Mouse (Mus musculus): Measurements from ENCODE around the gene Cd27. TPM values are rescaled to one million over a fixed set of nuclear protein-coding genes. Genes with fewer than 3 reads are reported as not detected.

Cd27 gene
- total and polyA plus RNA-seq, 2 experiments from 2014 or later, result 0.33 TPM; not detected in 1

DNA sequence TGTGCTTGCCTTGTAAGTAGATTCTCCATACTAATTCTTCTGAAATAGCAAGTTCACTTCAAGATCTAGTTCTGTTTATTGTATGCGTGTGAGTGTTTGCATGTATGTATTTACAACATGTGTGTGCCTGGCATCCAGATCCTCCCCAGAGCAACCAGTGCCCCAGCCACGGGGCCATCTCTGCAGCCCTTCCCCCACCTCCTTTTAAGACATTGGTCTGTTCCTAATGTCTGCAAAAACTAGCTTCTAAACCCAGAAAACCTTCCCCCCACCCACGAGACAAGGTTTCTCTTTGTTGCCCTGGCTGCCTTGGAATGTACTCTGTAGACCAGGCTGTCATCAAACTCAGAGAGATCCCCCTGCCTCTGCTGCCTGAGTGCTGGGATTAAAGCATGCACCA, 14.2 kb downstream of the Cd27 start:
- H3K9me3 ChIP-seq (ENCODE audit: low read length), result no peaks in the 10 kb centered on the region
- no peaks in the 10 kb centered on the region for H3K4me1 ChIP-seq (ENCODE audit: insufficient read depth)
- H3K27me3 ChIP-seq (ENCODE audit: insufficient read depth, low read length), result no peaks in the 10 kb centered on the region
- no peak overlapping the region for H3K4me2 ChIP-seq (ENCODE audit: low read depth)
- no peaks in the 10 kb centered on the region for H3K36me3 ChIP-seq (ENCODE audit: insufficient read depth)
- no peak for ATAC-seq
- DNase-seq, result no peak
- 77% methylated on average over 3 of the region's 3 CpGs for WGBS
- H3K9ac ChIP-seq, result no peak overlapping the region
- no peak for TF ChIP-seq CTCF (IDR thresholded peaks at IDR 0.05; ENCODE audit: low read depth)
- H3K4me3 ChIP-seq (ENCODE audit: low read depth, low read length), result no peak overlapping the region
- no peak overlapping the region for H3K27ac ChIP-seq (ENCODE audit: low read depth, low read length)

DNA sequence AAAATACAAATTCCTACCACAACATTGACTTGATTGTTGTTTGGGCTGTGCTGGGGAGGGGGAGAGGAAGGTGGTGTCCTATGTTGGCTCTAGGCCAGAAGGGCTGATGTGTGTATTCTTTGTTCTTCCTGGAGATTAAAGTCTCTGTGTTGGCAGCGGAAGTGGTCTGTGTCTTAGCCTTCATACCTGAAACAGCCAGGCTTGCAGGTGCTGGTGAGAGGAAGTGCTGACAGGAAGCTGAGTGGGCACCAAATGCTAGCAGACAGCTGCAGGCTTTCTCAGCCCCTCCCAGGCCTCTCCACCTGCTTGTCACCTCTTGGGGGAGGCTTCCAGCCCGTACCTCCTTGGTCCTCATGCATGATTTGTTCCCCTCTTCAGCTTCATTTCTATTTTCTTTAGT, 14.7 kb downstream of the Cd27 start:
- Histone ChIP-seq H3K9me3 (ENCODE audit: low read length) (no peaks in the 10 kb centered on the region), H3K36me3 (ENCODE audit: insufficient read depth) (no peaks in the 10 kb centered on the region), H3K27me3 (ENCODE audit: insufficient read depth, low read length) (no peaks in the 10 kb centered on the region), H3K4me1 (ENCODE audit: insufficient read depth) (no peaks in the 10 kb centered on the region), H3K9ac (no peak overlapping the region), H3K27ac (ENCODE audit: low read depth, low read length) (no peak overlapping the region), H3K4me3 (ENCODE audit: low read depth, low read length) (no peak overlapping the region), H3K4me2 (ENCODE audit: low read depth) (no peak overlapping the region)
- WGBS, result 68% methylated on average over 2 of the region's 2 CpGs
- DNase-seq, result no peak
- TF ChIP-seq CTCF (IDR thresholded peaks at IDR 0.05; ENCODE audit: low read depth), result no peak
- no peak for ATAC-seq

DNA sequence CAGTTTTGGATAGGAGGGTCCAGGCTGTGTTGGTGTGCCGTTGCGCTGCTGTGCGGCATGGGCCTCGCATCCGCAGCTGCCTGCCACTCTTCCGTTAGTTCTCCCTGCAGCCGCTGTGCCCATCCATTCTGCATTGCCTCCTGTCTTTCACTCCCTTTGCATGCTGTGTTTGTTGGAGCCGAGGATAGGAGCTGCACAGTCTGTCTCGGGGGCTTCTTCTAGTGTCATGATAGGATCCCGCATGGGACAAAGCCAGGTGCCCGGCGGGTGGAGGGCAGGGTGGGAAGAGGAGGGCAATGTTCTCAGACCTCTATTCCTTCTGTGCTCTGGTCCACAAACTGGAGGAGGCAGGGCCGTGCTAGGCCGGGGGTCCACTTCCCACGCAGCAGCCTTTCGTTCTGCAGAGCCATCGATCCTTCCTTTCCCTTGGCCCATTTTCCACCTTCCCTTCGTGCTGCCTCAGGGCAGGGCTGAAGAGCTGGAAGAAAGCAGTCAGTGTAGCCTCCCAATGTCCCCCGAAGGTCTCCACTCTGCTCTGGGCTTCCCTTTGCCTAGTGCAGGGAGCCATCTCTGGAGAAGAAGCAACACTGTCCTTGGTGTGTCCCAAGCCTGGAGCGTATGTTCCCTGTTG, 15.6 kb downstream of the Cd27 start:
- WGBS, result 95% methylated on average over 20 of the region's 20 CpGs
- no peak overlapping the region for H3K4me3 ChIP-seq (ENCODE audit: low read depth, low read length)
- no peak for DNase-seq

DNA sequence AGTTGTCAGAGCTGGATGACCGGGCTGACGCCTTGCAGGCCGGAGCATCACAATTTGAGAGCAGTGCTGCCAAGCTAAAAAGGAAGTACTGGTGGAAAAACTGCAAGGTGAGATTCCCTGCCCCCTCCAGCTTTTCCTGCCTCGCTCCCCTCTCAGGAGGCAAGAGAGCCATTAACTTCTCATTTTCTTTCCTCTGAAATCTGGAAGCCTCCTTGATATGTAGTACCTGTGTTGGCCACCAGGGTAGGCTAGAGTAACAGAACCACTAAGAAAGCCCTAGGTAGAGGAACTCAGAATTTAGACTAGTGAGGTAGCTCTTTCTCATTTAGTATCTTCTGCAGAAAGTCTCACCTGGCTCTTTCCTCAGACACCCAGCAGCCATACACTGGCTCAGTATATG, 17.8 kb downstream of the Cd27 start:
- no peaks in the 10 kb centered on the region for H3K4me1 ChIP-seq (ENCODE audit: insufficient read depth)
- ATAC-seq (no peak), DNase-seq (peak; percentile 63)
- H3K9ac ChIP-seq, result no peak overlapping the region
- no peaks in the 10 kb centered on the region for H3K27me3 ChIP-seq (ENCODE audit: insufficient read depth, low read length)
- WGBS, result 73% methylated on average over 4 of the region's 4 CpGs
- TF ChIP-seq CTCF (IDR thresholded peaks at IDR 0.05; ENCODE audit: low read depth), result peak; percentile 83
- H3K9me3 ChIP-seq (ENCODE audit: low read length), result no peaks in the 10 kb centered on the region
- H3K4me2 ChIP-seq (ENCODE audit: low read depth), result no peak overlapping the region
- no peak overlapping the region for H3K4me3 ChIP-seq (ENCODE audit: low read depth, low read length)
- H3K36me3 ChIP-seq (ENCODE audit: insufficient read depth), result no peaks in the 10 kb centered on the region
- H3K27ac ChIP-seq (ENCODE audit: low read depth, low read length), result no peak overlapping the region

More for the DNA sequence above, 15.6 kb downstream of the Cd27 start:
- no peaks in the 10 kb centered on the region for H3K4me1 ChIP-seq (ENCODE audit: insufficient read depth)
- ATAC-seq, result no peak
- TF ChIP-seq CTCF (IDR thresholded peaks at IDR 0.05; ENCODE audit: low read depth), result no peak
- H3K27ac ChIP-seq (ENCODE audit: low read depth, low read length), result no peak overlapping the region
- H3K9me3 ChIP-seq (ENCODE audit: low read length), result no peaks in the 10 kb centered on the region
- H3K9ac ChIP-seq, result no peak overlapping the region
- no peak overlapping the region for H3K4me2 ChIP-seq (ENCODE audit: low read depth)
- no peaks in the 10 kb centered on the region for H3K27me3 ChIP-seq (ENCODE audit: insufficient read depth, low read length)
- H3K36me3 ChIP-seq (ENCODE audit: insufficient read depth), result no peaks in the 10 kb centered on the region

DNA sequence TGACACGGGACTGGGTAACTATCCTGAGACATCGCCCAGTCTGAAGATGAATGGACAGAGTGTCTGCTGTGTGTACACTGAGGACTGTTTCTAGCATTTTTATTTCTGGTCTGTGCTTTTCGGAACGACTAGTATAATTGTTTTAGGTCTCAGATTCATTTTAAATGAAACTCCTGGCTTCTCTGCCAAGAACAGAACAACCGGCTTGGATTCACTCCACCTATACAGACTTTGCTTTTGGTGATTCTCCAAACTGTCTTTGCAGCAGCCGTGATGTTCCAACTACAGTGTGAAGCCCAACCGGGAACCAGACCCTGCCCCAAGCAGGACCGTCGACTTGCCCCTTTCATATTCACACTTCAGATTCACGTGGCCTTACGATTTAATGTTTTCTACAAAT, 18.9 kb downstream of the Cd27 start:
- H3K27me3 ChIP-seq (ENCODE audit: insufficient read depth, low read length), result peaks cover 5% of the 10 kb centered on the region; the same call in 1 of the 2 replicates
- WGBS, result 75% methylated on average over 11 of the region's 11 CpGs
- H3K9me3 ChIP-seq (ENCODE audit: low read length), result no peaks in the 10 kb centered on the region
- no peak overlapping the region for H3K4me2 ChIP-seq (ENCODE audit: low read depth)
- DNase-seq (no peak), ATAC-seq (no peak)
- no peak overlapping the region for H3K9ac ChIP-seq
- H3K4me1 ChIP-seq (ENCODE audit: insufficient read depth), result no peaks in the 10 kb centered on the region
- H3K36me3 ChIP-seq (ENCODE audit: insufficient read depth), result no peaks in the 10 kb centered on the region
- H3K4me3 ChIP-seq (ENCODE audit: low read depth, low read length), result no peak overlapping the region
- H3K27ac ChIP-seq (ENCODE audit: low read depth, low read length), result no peak overlapping the region
- TF ChIP-seq CTCF (IDR thresholded peaks at IDR 0.05; ENCODE audit: low read depth), result no peak

DNA sequence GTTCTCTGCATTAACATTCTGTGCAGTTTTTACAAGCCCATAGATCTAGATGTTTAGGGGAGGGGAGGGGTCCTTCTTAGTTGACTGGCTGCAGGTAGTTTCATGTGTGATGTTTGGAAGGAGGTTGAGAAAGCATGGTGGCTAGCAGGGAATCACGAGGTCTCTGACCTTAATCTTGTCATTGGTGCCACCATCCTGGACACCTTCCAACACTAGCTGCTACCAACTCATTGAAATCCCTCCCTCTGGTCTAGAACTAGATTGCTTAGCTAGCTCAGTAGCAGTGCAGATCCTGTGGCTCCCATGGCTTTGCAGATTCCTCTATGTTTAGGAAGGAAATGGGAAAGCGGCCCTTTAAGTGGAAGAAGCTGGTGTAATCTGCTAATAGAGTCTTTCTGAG, 19.9 kb downstream of the Cd27 start:
- no peak overlapping the region for H3K9ac ChIP-seq
- ATAC-seq (no peak), DNase-seq (no peak)
- peaks cover 5% of the 10 kb centered on the region; the same call in 1 of the 2 replicates for H3K27me3 ChIP-seq (ENCODE audit: insufficient read depth, low read length)
- H3K4me3 ChIP-seq (ENCODE audit: low read depth, low read length), result no peak overlapping the region
- 0 out of 2 replicates have a peak overlapping the region, but pooled peaks have one; percentile 92 for H3K4me2 ChIP-seq (ENCODE audit: low read depth)
- no peak overlapping the region for H3K27ac ChIP-seq (ENCODE audit: low read depth, low read length)
- no peaks in the 10 kb centered on the region for H3K9me3 ChIP-seq (ENCODE audit: low read length)
- H3K4me1 ChIP-seq (ENCODE audit: insufficient read depth), result no peaks in the 10 kb centered on the region
- WGBS, result 73% methylated on average over 2 of the region's 2 CpGs
- TF ChIP-seq CTCF (IDR thresholded peaks at IDR 0.05; ENCODE audit: low read depth), result no peak
- H3K36me3 ChIP-seq (ENCODE audit: insufficient read depth), result no peaks in the 10 kb centered on the region

DNA sequence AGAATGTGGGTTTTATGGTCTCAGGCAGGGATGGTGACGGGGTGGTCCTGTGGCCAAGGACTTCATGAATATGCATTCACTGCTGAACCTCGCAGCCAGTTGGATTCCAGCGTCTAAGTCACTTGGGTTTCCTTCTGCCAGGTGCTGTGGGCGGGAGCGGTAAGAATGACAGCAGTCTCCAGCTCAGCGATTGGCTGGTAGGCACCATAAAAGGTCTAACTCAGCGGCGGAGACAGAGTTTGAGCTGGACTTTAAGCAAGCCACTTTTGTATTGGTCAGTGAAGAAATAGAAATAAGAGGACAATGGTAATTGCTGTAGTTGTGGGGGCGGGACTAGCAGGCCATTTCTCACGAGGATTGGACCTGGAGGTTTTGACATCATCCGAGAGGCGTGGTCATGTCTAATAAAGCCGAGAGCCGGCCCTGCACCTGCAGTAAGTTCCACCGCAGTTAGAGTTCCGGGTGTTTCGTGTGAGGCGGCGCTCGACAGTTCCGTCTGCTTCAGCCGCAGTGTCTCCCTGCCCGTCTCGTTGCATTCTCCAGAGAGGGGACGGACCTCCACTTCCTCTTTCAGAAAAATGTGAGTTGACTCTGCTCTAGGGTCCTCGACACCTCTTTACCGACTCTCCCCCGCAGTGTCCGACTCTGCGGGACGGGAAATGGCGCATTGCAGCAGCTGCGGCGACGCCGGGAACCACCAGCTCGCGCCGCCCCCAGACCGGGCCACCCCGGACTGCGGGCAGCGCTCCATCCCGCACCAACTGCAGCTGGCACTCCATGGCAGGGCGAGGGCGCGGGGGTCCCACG, 21.5 kb downstream of the Cd27 start, which contains the start of gene Vamp1:
Gene Vamp1, plus strand, starts transcription at position 404 of the 807 bp plus-strand sequence.
- Histone ChIP-seq H3K4me1 (ENCODE audit: insufficient read depth) (no peaks in the 10 kb centered on the region), H3K27ac (ENCODE audit: low read depth, low read length) (peak within 1 kb of the TSS; percentile 82), H3K27me3 (ENCODE audit: insufficient read depth, low read length) (peaks cover 5% of the 10 kb centered on the region; the same call in 1 of the 2 replicates), H3K4me3 (ENCODE audit: low read depth, low read length) (peak within 1 kb of the TSS; percentile 76), H3K36me3 (ENCODE audit: insufficient read depth) (no peaks in the 10 kb centered on the region), H3K9ac (peak within 1 kb of the TSS; percentile 84), H3K4me2 (ENCODE audit: low read depth) (peak within 1 kb of the TSS; percentile 92), H3K9me3 (ENCODE audit: low read length) (no peaks in the 10 kb centered on the region)
- under 1% methylated on average over 48 of the region's 48 CpGs for WGBS
- DNase-seq, result peak; percentile 96
- ATAC-seq, result peak; percentile 96
- TF ChIP-seq CTCF (IDR thresholded peaks at IDR 0.05; ENCODE audit: low read depth), result 0 out of 2 replicates have a peak, but pooled peaks have one; percentile 9
